Mouse (Mus musculus) cerebellum, adult 2 months (tissue): ENCODE data around the gene Ttc29.

ENCODE experiments used
- CTCF ChIP-seq: fragments of 200-500 bp; IDR thresholded peaks from 2 replicates; pipeline ENCODE4 v1.5.1; 2011; ENCODE audit warnings: low read depth, mild to moderate bottlenecking, control low read depth, low read length, moderate library complexity, borderline replicate concordance; ENCODE audit not compliant: insufficient read depth
- POLR2A ChIP-seq: fragments of 200-500 bp; IDR thresholded peaks from 2 replicates; pipeline ENCODE4 v1.6.1; 2011; ENCODE audit warnings: low read length, control low read depth, borderline replicate concordance; ENCODE audit not compliant: insufficient read depth

DNA sequence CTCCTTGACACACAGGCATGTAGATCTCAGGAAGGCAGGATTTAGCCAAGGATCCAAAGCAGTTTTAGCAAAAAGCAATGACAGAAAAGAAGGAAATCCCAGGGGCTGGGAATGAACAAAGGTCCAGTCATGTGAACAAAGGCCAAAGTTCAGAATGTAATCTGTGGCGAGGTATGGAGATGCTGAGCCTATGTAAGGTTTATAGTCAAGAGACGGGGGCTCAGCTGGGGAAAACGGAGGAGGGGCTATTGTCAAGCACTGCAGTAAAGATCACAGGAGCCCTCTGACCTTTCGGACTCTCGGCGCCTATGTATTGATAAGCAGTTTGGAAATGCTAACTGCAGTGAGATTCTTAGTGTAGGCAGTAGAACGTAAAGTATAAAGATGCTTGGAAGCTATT is 90.5 kb downstream of the Ttc29 start:
- TF ChIP-seq CTCF (no peak), POLR2A (no peak)
